18 mouse cellular contexts compared by ENCODE assay signal in the genomic region with DNA sequence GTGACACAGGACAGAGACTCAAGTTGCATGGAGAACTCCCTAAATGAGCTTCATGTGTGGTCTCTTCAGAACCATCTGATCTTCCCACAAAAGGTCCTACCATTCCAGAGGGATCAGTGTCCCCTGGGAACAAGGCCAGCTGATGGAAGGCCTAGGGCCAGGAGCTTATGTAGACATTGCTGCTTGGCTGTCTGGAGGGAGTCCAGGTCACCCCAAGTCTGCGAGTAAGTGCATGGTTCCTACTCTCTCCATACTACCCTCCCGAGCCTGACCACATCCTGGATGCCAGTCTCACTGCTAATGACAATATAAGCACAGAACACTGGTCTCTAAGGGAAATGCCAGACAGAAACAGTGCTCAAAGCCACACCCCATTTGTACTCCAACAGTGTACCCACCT. TPM values are rescaled to one million over a fixed set of nuclear protein-coding genes. Genes with fewer than 3 reads are reported as not detected.
DNase-seq lines count a peak whose midpoint lies in the region; ATAC-seq and TF ChIP-seq lines count a peak whose summit lies in the region.
"Had no signal": no experiment of that assay in that cellular context is flagged by ENCODE, and none has a peak within 500 bp of the region (broad histone marks: within the 10 kb centered on the region; RNA-seq: fewer than 3 reads in every experiment).

No protein-coding gene starts in this region.

- ATAC-seq in lung, embryonic 14.5 days (ENCODE audit: insufficient read depth) = peak; percentile 68
- ATAC-seq in Patski = peak; percentile 92
- 0 out of 2 replicates have a peak, but pooled peaks have one; percentile 15 for ATAC-seq in limb, embryonic 12.5 days (ENCODE audit: insufficient number of reproducible peaks, insufficient read depth, low FRiP score, low TSS enrichment, low read depth)
- ATAC-seq: hindbrain, postnatal 0 days; liver, embryonic 12.5 days had no signal

- POLR2A ChIA-PET in Patski (lab: Charles Lee) = interaction anchor here (1.2 kb wide), 1 partner anchor 11 kb away, joined by 3 read pairs; no protein-coding TSS in a partner anchor

- no peak for TF ChIP-seq POLR2A in lung, adult 2 months (IDR thresholded peaks at IDR 0.05; ENCODE audit: borderline replicate concordance, extremely low read depth, low read depth, low read length)

- H3K4me1 ChIP-seq in lung, embryonic 14.5 days (ENCODE audit: insufficient read depth) = peaks cover 10% of the 10 kb centered on the region
- H3K4me1 ChIP-seq in lung, adult 2 months (ENCODE audit: control insufficient read depth, insufficient read depth, low read length) = no peaks in the 10 kb centered on the region
- H3K4me1 ChIP-seq in limb, embryonic 12.5 days (replicated peaks) = peaks cover 13% of the 10 kb centered on the region
- H3K4me1 ChIP-seq in midbrain, embryonic 10.5 days = 0 out of 2 replicates have a peak, but pooled peaks cover 2% of the 10 kb centered on the region
- H3K4me1 ChIP-seq: liver, embryonic 12.5 days had no signal

- H3K27ac ChIP-seq in lung, embryonic 14.5 days (ENCODE audit: low read depth) = peak overlapping the region; percentile 78; the same call in 1 of the 2 replicates
- H3K27ac ChIP-seq in limb, embryonic 12.5 days = no peak overlapping the region
- H3K27ac ChIP-seq in midbrain, embryonic 10.5 days (replicated peaks) = no peak overlapping the region
- H3K27ac ChIP-seq: embryonic facial prominence, embryonic 12.5 days; hindbrain, postnatal 0 days; liver, embryonic 12.5 days had no signal

- no peaks in the 10 kb centered on the region for H3K36me3 ChIP-seq in lung, embryonic 14.5 days (ENCODE audit: insufficient read depth)
- no peaks in the 10 kb centered on the region for H3K36me3 ChIP-seq in limb, embryonic 12.5 days
- no peaks in the 10 kb centered on the region for H3K36me3 ChIP-seq in midbrain, embryonic 10.5 days
- H3K36me3 ChIP-seq: embryonic facial prominence, embryonic 12.5 days; heart, embryonic 12.5 days; liver, embryonic 12.5 days had no signal

- in situ Hi-C loops in Patski (cut with MboI; ENCODE audit: low pct_unique_long_range_greater_than_20kb) = loop anchor here (10.0 kb wide), 1 partner anchor 473 kb away; a partner anchor contains a TSS

- intact Hi-C loops in gastrocnemius, postnatal 36 days (cut with DNase I) = no loop called here

- no peak overlapping the region for H3K4me3 ChIP-seq in lung, embryonic 14.5 days (ENCODE audit: low read depth, low read length)
- H3K4me3 ChIP-seq in lung, adult 2 months (replicated peaks; ENCODE audit: extremely low read depth, low read depth, low read length) = no peak overlapping the region
- no peak overlapping the region for H3K4me3 ChIP-seq in limb, embryonic 12.5 days (replicated peaks)
- H3K4me3 ChIP-seq in midbrain, embryonic 10.5 days = no peak overlapping the region
- H3K4me3 ChIP-seq: embryonic facial prominence, embryonic 12.5 days; heart, embryonic 12.5 days; liver, embryonic 12.5 days had no signal

- H3K9me3 ChIP-seq in lung, embryonic 14.5 days (ENCODE audit: low read depth, low read length) = no peaks in the 10 kb centered on the region
- no peaks in the 10 kb centered on the region for H3K9me3 ChIP-seq in limb, embryonic 12.5 days
- no peaks in the 10 kb centered on the region for H3K9me3 ChIP-seq in midbrain, embryonic 10.5 days (replicated peaks)
- H3K9me3 ChIP-seq: embryonic facial prominence, embryonic 12.5 days; heart, embryonic 12.5 days; liver, embryonic 12.5 days had no signal

- DNase-seq in gastrocnemius, adult 18-20 months (ENCODE audit: low spot score) = peak; percentile 2
- DNase-seq in gastrocnemius, postnatal 36 days = no peak
- DNase-seq in lung, embryonic 14.5 days = peak; percentile 57
- no peak for DNase-seq in lung, adult 2 months
- peak; percentile 96 for DNase-seq in Patski (ENCODE audit: low read depth, low spot score)
- no peak for DNase-seq in thymus, postnatal 4 days
- DNase-seq in midbrain, embryonic 10.5 days (ENCODE audit: low spot score) = no peak
- DNase-seq: cerebellum, adult 11-12 months; cerebellum, postnatal 36 days; gastrocnemius, postnatal 25 days; heart, postnatal 36 days; right cerebral cortex, postnatal 4 days; thymus, postnatal 14 days had no signal

- WGBS in lung, embryonic 14.5 days = 13% methylated on average over 2 of the region's 2 CpGs
- 43% methylated on average over 2 of the region's 2 CpGs for WGBS in lung, adult 2 months
- WGBS in limb, embryonic 12.5 days = 55% methylated on average over 2 of the region's 2 CpGs
- WGBS in midbrain, embryonic 10.5 days = 74% methylated on average over 2 of the region's 2 CpGs

- CTCF ChIA-PET in Patski (lab: Charles Lee) = no interaction called here

- H3K4me2 ChIP-seq in lung, embryonic 14.5 days = no peak overlapping the region
- no peak overlapping the region for H3K4me2 ChIP-seq in limb, embryonic 12.5 days
- H3K4me2 ChIP-seq: embryonic facial prominence, embryonic 12.5 days; heart, embryonic 12.5 days; liver, embryonic 12.5 days had no signal

- H3K27me3 ChIP-seq in lung, embryonic 14.5 days (ENCODE audit: insufficient read depth, low read length) = no peaks in the 10 kb centered on the region
- no peaks in the 10 kb centered on the region for H3K27me3 ChIP-seq in Patski
- no peaks in the 10 kb centered on the region for H3K27me3 ChIP-seq in limb, embryonic 12.5 days
- H3K27me3 ChIP-seq in midbrain, embryonic 10.5 days (ENCODE audit: low read depth, poor library complexity, severe bottlenecking) = no peaks in the 10 kb centered on the region
- H3K27me3 ChIP-seq: embryonic facial prominence, embryonic 12.5 days; heart, embryonic 12.5 days; liver, embryonic 12.5 days had no signal

- no peak overlapping the region for H3K9ac ChIP-seq in lung, embryonic 14.5 days
- no peak overlapping the region for H3K9ac ChIP-seq in limb, embryonic 12.5 days (replicated peaks)
- H3K9ac ChIP-seq: embryonic facial prominence, embryonic 12.5 days; heart, embryonic 12.5 days; liver, embryonic 12.5 days had no signal

- no peak for TF ChIP-seq CTCF in lung, embryonic 14.5 days (IDR thresholded peaks at IDR 0.05; ENCODE audit: low read depth)
- no peak for TF ChIP-seq CTCF in lung, adult 2 months (IDR thresholded peaks at IDR 0.05; ENCODE audit: insufficient read depth, low read length)
- no peak for TF ChIP-seq CTCF in Patski (IDR thresholded peaks at IDR 0.05)

RNA-seq across cellular contexts. Expression of a gene that starts 38.0 kb away (rescaled TPM):
- 10 to 100 TPM; 17.7 to 21.8 TPM for total RNA-seq in gastrocnemius, adult 18-20 months (2021)
- total RNA-seq in gastrocnemius, postnatal 36 days (2021) = 10 to 100 TPM; 15.1 to 15.9 TPM
- polyA plus RNA-seq in lung, embryonic 14.5 days (2014; fragmentation: Nextera tagmentation; extraction: Ambion mirVana) = 124 and 128 TPM in 2 replicates
- polyA plus RNA-seq in lung, adult 2 months (2012; rRNA removed) = 65.2 and 65.8 TPM in 2 replicates
- 82.8 TPM for polyA plus RNA-seq in Patski (2021)
- polyA plus RNA-seq in limb, embryonic 12.5 days (2016; fragmentation: Nextera tagmentation; extraction: Ambion mirVana) = 105 and 110 TPM in 2 replicates
- polyA plus RNA-seq in midbrain, embryonic 10.5 days (2016; fragmentation: Nextera tagmentation; extraction: Ambion mirVana) = 113 and 118 TPM in 2 replicates

RNA-seq across cellular contexts. Expression of a gene that starts 39.0 kb away (rescaled TPM):
- total RNA-seq in gastrocnemius, adult 18-20 months (2021) = under 1 TPM; 0.43 to 0.88 TPM
- under 1 TPM; 0.28 to 0.49 TPM for total RNA-seq in gastrocnemius, postnatal 36 days (2021)
- 174 and 179 TPM in 2 replicates for polyA plus RNA-seq in lung, embryonic 14.5 days (2014; fragmentation: Nextera tagmentation; extraction: Ambion mirVana)
- 74.1 and 114 TPM in 2 replicates for polyA plus RNA-seq in lung, adult 2 months (2012; rRNA removed)
- polyA plus RNA-seq in Patski (2021) = 48.8 TPM
- 112 and 123 TPM in 2 replicates for polyA plus RNA-seq in limb, embryonic 12.5 days (2016; fragmentation: Nextera tagmentation; extraction: Ambion mirVana)
- 97.0 and 99.3 TPM in 2 replicates for polyA plus RNA-seq in midbrain, embryonic 10.5 days (2016; fragmentation: Nextera tagmentation; extraction: Ambion mirVana)

Comparison
In these comparisons a context has a peak if more than half of its experiments do, and no peak if none do; other contexts are left out.
1. DNase-seq: peak in gastrocnemius, adult 18-20 months (single experiment), lung, embryonic 14.5 days (single experiment) and Patski (single experiment); none in gastrocnemius, postnatal 36 days (0 of 2), lung, adult 2 months (single experiment), thymus, postnatal 4 days (single experiment) and midbrain, embryonic 10.5 days (single experiment).
2. ATAC-seq: peak in every context shown above with its lines; median percentile 92 in Patski; 68 in lung, embryonic 14.5 days; 15 in limb, embryonic 12.5 days.